Mouse (Mus musculus): ENCODE measurements around the gene Acvr1. TPM values are rescaled to one million over a fixed set of nuclear protein-coding genes. Genes with fewer than 3 reads are reported as not detected.

Acvr1 gene
- total and polyA plus RNA-seq, 2 experiments from 2014 or later, result 5.9 to 13.5 TPM

GRCm38 (mm10) chr2:58447001-58447400 is 120.0 kb downstream of the Acvr1 start:
- Histone ChIP-seq H3K9ac (replicated peaks; ENCODE audit: low read depth, low read length) (no peak overlapping the region), H3K4me2 (ENCODE audit: low read depth, low read length) (no peak overlapping the region), H3K4me1 (ENCODE audit: control insufficient read depth, insufficient read depth) (no peaks in the 10 kb centered on the region), H3K27ac (ENCODE audit: low read depth) (no peak overlapping the region), H3K36me3 (replicated peaks; ENCODE audit: control insufficient read depth, insufficient read depth, low read length) (peaks cover 33% of the 10 kb centered on the region), H3K9me3 (replicated peaks; ENCODE audit: control insufficient read depth, low read length) (no peaks in the 10 kb centered on the region), H3K27me3 (ENCODE audit: control insufficient read depth, insufficient read depth, low read length) (no peaks in the 10 kb centered on the region), H3K4me3 (ENCODE audit: low read depth, low read length) (no peak overlapping the region)
- TF ChIP-seq EP300 (IDR thresholded peaks at IDR 0.05; ENCODE audit: low read depth), result no peak
- no peak for TF ChIP-seq CTCF (IDR thresholded peaks at IDR 0.05; ENCODE audit: low read depth)
- ATAC-seq (ENCODE audit: insufficient read depth, low read depth) (no peak), DNase-seq (ENCODE audit: low spot score) (no peak)
- 90% methylated on average over 15 of the region's 15 CpGs for WGBS

- WGBS, result 47% methylated on average over 4 of the region's 4 CpGs
- Histone ChIP-seq H3K9me3 (replicated peaks; ENCODE audit: control insufficient read depth, low read length) (no peaks in the 10 kb centered on the region), H3K36me3 (replicated peaks; ENCODE audit: control insufficient read depth, insufficient read depth, low read length) (peaks cover 32% of the 10 kb centered on the region), H3K4me3 (ENCODE audit: low read depth, low read length) (no peak overlapping the region), H3K9ac (replicated peaks; ENCODE audit: low read depth, low read length) (no peak overlapping the region), H3K27ac (ENCODE audit: low read depth) (no peak overlapping the region), H3K27me3 (ENCODE audit: control insufficient read depth, insufficient read depth, low read length) (no peaks in the 10 kb centered on the region), H3K4me1 (ENCODE audit: control insufficient read depth, insufficient read depth) (no peaks in the 10 kb centered on the region), H3K4me2 (ENCODE audit: low read depth, low read length) (no peak overlapping the region)
- ATAC-seq (ENCODE audit: insufficient read depth, low read depth) (no peak), DNase-seq (ENCODE audit: low spot score) (no peak)
- no peak for TF ChIP-seq CTCF (IDR thresholded peaks at IDR 0.05; ENCODE audit: low read depth)
- no peak for TF ChIP-seq EP300 (IDR thresholded peaks at IDR 0.05; ENCODE audit: low read depth)
Measured at GRCm38 (mm10) chr2:58443163-58443562, 123.8 kb downstream of the Acvr1 start.

GRCm38 (mm10) chr2:58436911-58437310 is 130.0 kb downstream of the Acvr1 start:
- no peak for ATAC-seq (ENCODE audit: insufficient read depth, low read depth)

GRCm38 (mm10) chr2:58435507-58435906 is 131.4 kb downstream of the Acvr1 start:
- WGBS, result 90% methylated on average over 13 of the region's 13 CpGs
- no peaks in the 10 kb centered on the region for H3K9me3 ChIP-seq (replicated peaks; ENCODE audit: control insufficient read depth, low read length)
- H3K9ac ChIP-seq (replicated peaks; ENCODE audit: low read depth, low read length), result no peak overlapping the region
- H3K4me3 ChIP-seq (ENCODE audit: low read depth, low read length), result no peak overlapping the region
- TF ChIP-seq CTCF (IDR thresholded peaks at IDR 0.05; ENCODE audit: low read depth) (no peak), EP300 (IDR thresholded peaks at IDR 0.05; ENCODE audit: low read depth) (no peak)
- no peak overlapping the region for H3K4me2 ChIP-seq (ENCODE audit: low read depth, low read length)
- peaks cover 19% of the 10 kb centered on the region; the same call in 1 of the 2 replicates for H3K36me3 ChIP-seq (replicated peaks; ENCODE audit: control insufficient read depth, insufficient read depth, low read length)
- H3K27me3 ChIP-seq (ENCODE audit: control insufficient read depth, insufficient read depth, low read length), result no peaks in the 10 kb centered on the region
- ATAC-seq (ENCODE audit: insufficient read depth, low read depth), result no peak
- no peak for DNase-seq (ENCODE audit: low spot score)
- H3K27ac ChIP-seq (ENCODE audit: low read depth), result no peak overlapping the region
- no peaks in the 10 kb centered on the region for H3K4me1 ChIP-seq (ENCODE audit: control insufficient read depth, insufficient read depth)

More at GRCm38 (mm10) chr2:58436911-58437310, 130.0 kb downstream of the Acvr1 start:
- H3K27ac ChIP-seq (ENCODE audit: low read depth), result no peak overlapping the region
- H3K4me2 ChIP-seq (ENCODE audit: low read depth, low read length), result no peak overlapping the region
- no peak for DNase-seq (ENCODE audit: low spot score)
- H3K9ac ChIP-seq (replicated peaks; ENCODE audit: low read depth, low read length), result no peak overlapping the region
- H3K27me3 ChIP-seq (ENCODE audit: control insufficient read depth, insufficient read depth, low read length), result no peaks in the 10 kb centered on the region
- TF ChIP-seq CTCF (IDR thresholded peaks at IDR 0.05; ENCODE audit: low read depth) (no peak), EP300 (IDR thresholded peaks at IDR 0.05; ENCODE audit: low read depth) (no peak)
- peaks cover 19% of the 10 kb centered on the region; the same call in 1 of the 2 replicates for H3K36me3 ChIP-seq (replicated peaks; ENCODE audit: control insufficient read depth, insufficient read depth, low read length)
- 90% methylated on average over 3 of the region's 3 CpGs for WGBS
- H3K4me3 ChIP-seq (ENCODE audit: low read depth, low read length), result no peak overlapping the region
- no peaks in the 10 kb centered on the region for H3K9me3 ChIP-seq (replicated peaks; ENCODE audit: control insufficient read depth, low read length)
- no peaks in the 10 kb centered on the region for H3K4me1 ChIP-seq (ENCODE audit: control insufficient read depth, insufficient read depth)

GRCm38 (mm10) chr2:58434438-58434837 is 132.5 kb downstream of the Acvr1 start:
- DNase-seq (ENCODE audit: low spot score) (no peak), ATAC-seq (ENCODE audit: insufficient read depth, low read depth) (no peak)
- Histone ChIP-seq H3K9ac (replicated peaks; ENCODE audit: low read depth, low read length) (no peak overlapping the region), H3K4me2 (ENCODE audit: low read depth, low read length) (no peak overlapping the region), H3K36me3 (replicated peaks; ENCODE audit: control insufficient read depth, insufficient read depth, low read length) (peaks cover 16% of the 10 kb centered on the region; the same call in 1 of the 2 replicates), H3K9me3 (replicated peaks; ENCODE audit: control insufficient read depth, low read length) (no peaks in the 10 kb centered on the region), H3K4me3 (ENCODE audit: low read depth, low read length) (no peak overlapping the region), H3K27me3 (ENCODE audit: control insufficient read depth, insufficient read depth, low read length) (no peaks in the 10 kb centered on the region), H3K27ac (ENCODE audit: low read depth) (no peak overlapping the region), H3K4me1 (ENCODE audit: control insufficient read depth, insufficient read depth) (no peaks in the 10 kb centered on the region)
- WGBS, result 87% methylated on average over 2 of the region's 2 CpGs
- no peak for TF ChIP-seq CTCF (IDR thresholded peaks at IDR 0.05; ENCODE audit: low read depth)
- TF ChIP-seq EP300 (IDR thresholded peaks at IDR 0.05; ENCODE audit: low read depth), result no peak

- H3K27ac ChIP-seq (ENCODE audit: low read depth), result no peak overlapping the region
- no peaks in the 10 kb centered on the region for H3K9me3 ChIP-seq (replicated peaks; ENCODE audit: control insufficient read depth, low read length)
- no peak overlapping the region for H3K4me2 ChIP-seq (ENCODE audit: low read depth, low read length)
- ATAC-seq (ENCODE audit: insufficient read depth, low read depth), result no peak
- H3K36me3 ChIP-seq (replicated peaks; ENCODE audit: control insufficient read depth, insufficient read depth, low read length), result 0 out of 2 replicates have a peak, but pooled peaks cover 9% of the 10 kb centered on the region
- no peaks in the 10 kb centered on the region for H3K27me3 ChIP-seq (ENCODE audit: control insufficient read depth, insufficient read depth, low read length)
- 75% methylated on average over 2 of the region's 2 CpGs for WGBS
- H3K9ac ChIP-seq (replicated peaks; ENCODE audit: low read depth, low read length), result no peak overlapping the region
- TF ChIP-seq EP300 (IDR thresholded peaks at IDR 0.05; ENCODE audit: low read depth) (no peak), CTCF (IDR thresholded peaks at IDR 0.05; ENCODE audit: low read depth) (no peak)
- DNase-seq (ENCODE audit: low spot score), result no peak
- no peak overlapping the region for H3K4me3 ChIP-seq (ENCODE audit: low read depth, low read length)
- H3K4me1 ChIP-seq (ENCODE audit: control insufficient read depth, insufficient read depth), result no peaks in the 10 kb centered on the region
Measured at GRCm38 (mm10) chr2:58433317-58433716, 133.6 kb downstream of the Acvr1 start.

Measured in heart, postnatal 0 days (tissue).